Mouse (Mus musculus): ENCODE results near the gene Gm45716. TPM values are rescaled to one million over a fixed set of nuclear protein-coding genes. Genes with fewer than 3 reads are reported as not detected.

Gm45716 gene
- polyA plus RNA-seq, 1 experiment from 2014 or later: 25.0 TPM

DNA sequence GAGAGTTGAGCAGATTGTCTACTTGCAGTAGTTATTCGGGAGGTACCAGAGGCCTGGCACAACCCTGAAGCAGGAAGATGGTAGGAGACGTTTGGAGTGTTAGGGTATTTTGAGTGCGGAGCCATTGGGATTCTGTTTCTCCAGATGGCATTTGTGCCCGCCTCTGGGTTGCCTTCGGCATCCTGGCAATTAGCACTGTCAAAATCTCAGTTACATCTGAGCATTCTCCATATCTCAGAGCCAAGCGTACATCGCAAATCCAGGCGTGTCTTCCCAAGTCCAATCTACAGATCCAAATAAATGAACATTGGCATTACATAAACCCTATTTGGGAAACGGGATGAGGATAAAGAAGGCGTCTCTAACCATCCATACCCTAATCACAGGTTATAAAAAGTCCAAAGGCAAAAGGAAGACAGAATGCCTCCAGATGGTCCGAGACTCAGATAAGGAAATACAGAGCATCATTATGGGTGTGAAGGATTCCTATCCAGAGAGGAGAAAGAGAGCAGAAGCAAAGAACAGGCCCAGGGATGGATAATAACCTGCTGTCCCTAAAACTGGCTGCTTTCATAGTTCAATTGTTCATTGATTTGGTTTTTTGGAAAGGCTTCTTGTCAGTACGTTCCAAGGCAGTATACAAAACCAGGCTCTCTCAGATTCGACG, 11.7 kb upstream of the Gm45716 start:
- H3K4me2 ChIP-seq: no peak overlapping the region

DNA sequence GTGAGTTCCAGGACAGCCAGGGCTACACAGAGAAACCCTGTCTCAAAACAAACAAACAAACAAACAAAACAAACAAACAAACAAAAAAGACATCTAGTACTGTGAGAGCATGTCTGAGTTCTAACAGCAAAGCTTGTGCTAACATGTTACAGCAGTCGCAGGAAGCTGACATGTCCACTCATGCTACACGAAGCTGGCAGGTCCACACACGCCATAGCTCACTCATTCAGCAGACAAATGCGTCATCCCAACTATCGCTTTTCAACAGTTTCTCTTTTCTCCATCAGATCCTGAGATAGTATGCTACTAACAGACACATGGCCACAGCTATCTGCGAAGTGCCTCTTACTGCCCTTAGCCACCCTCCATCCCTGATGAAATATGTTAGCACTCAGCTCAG, 10.1 kb upstream of the Gm45716 start:
- ATAC-seq (ENCODE audit: low read depth): no peak
- no peak overlapping the region for H3K9ac ChIP-seq
- WGBS: 97% methylated on average over 6 of the region's 6 CpGs
- no peaks in the 10 kb centered on the region for H3K4me1 ChIP-seq (replicated peaks)
- no peaks in the 10 kb centered on the region for H3K36me3 ChIP-seq
- H3K27ac ChIP-seq (replicated peaks): no peak overlapping the region
- no peaks in the 10 kb centered on the region for H3K9me3 ChIP-seq
- H3K27me3 ChIP-seq: no peaks in the 10 kb centered on the region
- no peak overlapping the region for H3K4me2 ChIP-seq
- H3K4me3 ChIP-seq: no peak overlapping the region

More for the DNA sequence above, 11.7 kb upstream of the Gm45716 start:
- no peak for ATAC-seq (ENCODE audit: low read depth)
- WGBS: 92% methylated on average over 14 of the region's 14 CpGs
- no peaks in the 10 kb centered on the region for H3K36me3 ChIP-seq
- H3K4me1 ChIP-seq (replicated peaks): no peaks in the 10 kb centered on the region
- H3K27ac ChIP-seq (replicated peaks): no peak overlapping the region
- H3K27me3 ChIP-seq: peaks cover 6% of the 10 kb centered on the region; the same call in 1 of the 2 replicates
- H3K4me3 ChIP-seq: no peak overlapping the region
- H3K9me3 ChIP-seq: no peaks in the 10 kb centered on the region
- H3K9ac ChIP-seq: no peak overlapping the region

- no peak overlapping the region for H3K4me3 ChIP-seq
- H3K4me1 ChIP-seq (replicated peaks): no peaks in the 10 kb centered on the region
- no peak for ATAC-seq (ENCODE audit: low read depth)
- H3K9ac ChIP-seq: no peak overlapping the region
- H3K4me2 ChIP-seq: no peak overlapping the region
- no peaks in the 10 kb centered on the region for H3K9me3 ChIP-seq
- H3K27me3 ChIP-seq: no peaks in the 10 kb centered on the region
- 13% methylated on average over 2 of the region's 2 CpGs for WGBS
- H3K36me3 ChIP-seq: no peaks in the 10 kb centered on the region
- H3K27ac ChIP-seq (replicated peaks): no peak overlapping the region
These were observed 4.1 kb upstream of the Gm45716 start for GRCm38 (mm10) chr11:90183361-90183760.

DNA sequence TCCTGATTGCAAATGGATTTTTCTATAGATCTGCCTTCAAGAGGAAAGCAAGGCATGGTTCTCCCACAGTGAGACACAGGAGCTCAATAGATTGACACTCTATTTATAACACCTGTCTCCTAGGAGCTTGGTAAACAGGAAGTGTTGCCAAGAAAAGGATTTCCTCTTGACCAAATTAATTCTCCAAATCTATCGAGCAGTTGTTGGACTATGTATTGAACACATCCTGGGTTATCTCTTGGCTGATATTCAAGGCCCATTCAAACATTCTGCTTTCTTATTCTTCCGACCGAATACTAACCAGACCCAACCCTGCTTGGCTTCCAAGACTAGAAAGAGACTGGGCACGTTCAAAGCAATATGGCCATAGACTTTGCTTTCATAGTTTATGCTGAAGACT, 2.7 kb upstream of the Gm45716 start:
- Histone ChIP-seq H3K27ac (replicated peaks) (no peak overlapping the region), H3K4me1 (replicated peaks) (no peaks in the 10 kb centered on the region), H3K4me3 (no peak overlapping the region), H3K9ac (no peak overlapping the region), H3K4me2 (no peak overlapping the region), H3K9me3 (no peaks in the 10 kb centered on the region), H3K36me3 (no peaks in the 10 kb centered on the region), H3K27me3 (no peaks in the 10 kb centered on the region)
- no peak for ATAC-seq (ENCODE audit: low read depth)
- WGBS: 87% methylated on average over 4 of the region's 4 CpGs

- Histone ChIP-seq H3K9ac (no peak overlapping the region), H3K9me3 (no peaks in the 10 kb centered on the region), H3K36me3 (no peaks in the 10 kb centered on the region), H3K27me3 (no peaks in the 10 kb centered on the region), H3K4me3 (no peak overlapping the region), H3K4me2 (no peak overlapping the region), H3K4me1 (replicated peaks) (no peaks in the 10 kb centered on the region), H3K27ac (replicated peaks) (no peak overlapping the region)
- no peak for ATAC-seq (ENCODE audit: low read depth)
- 96% methylated on average over 3 of the region's 3 CpGs for WGBS
These were observed 2.7 kb downstream of the Gm45716 start for GRCm38 (mm10) chr11:90190156-90190555.

- WGBS: 75% methylated on average over 1 of the region's 1 CpGs
- no peaks in the 10 kb centered on the region for H3K9me3 ChIP-seq
- no peak overlapping the region for H3K4me2 ChIP-seq
- no peak overlapping the region for H3K4me3 ChIP-seq
- no peak for ATAC-seq (ENCODE audit: low read depth)
- H3K27ac ChIP-seq (replicated peaks): no peak overlapping the region
- H3K36me3 ChIP-seq: no peaks in the 10 kb centered on the region
- H3K4me1 ChIP-seq (replicated peaks): no peaks in the 10 kb centered on the region; the same call in 1 of the 2 replicates
- no peak overlapping the region for H3K9ac ChIP-seq
- H3K27me3 ChIP-seq: no peaks in the 10 kb centered on the region
These were observed 7.5 kb downstream of the Gm45716 start for GRCm38 (mm10) chr11:90194946-90195345.

GRCm38 (mm10) chr11:90195756-90196520, 8.5 kb downstream of the Gm45716 start:
- no peaks in the 10 kb centered on the region for H3K9me3 ChIP-seq
- H3K4me2 ChIP-seq: no peak overlapping the region
- ATAC-seq (ENCODE audit: low read depth): no peak
- H3K27ac ChIP-seq (replicated peaks): no peak overlapping the region
- no peak overlapping the region for H3K4me3 ChIP-seq
- H3K9ac ChIP-seq: no peak overlapping the region
- no peaks in the 10 kb centered on the region; the same call in 1 of the 2 replicates for H3K4me1 ChIP-seq (replicated peaks)
- H3K36me3 ChIP-seq: no peaks in the 10 kb centered on the region
- WGBS: 84% methylated on average over 11 of the region's 11 CpGs
- no peaks in the 10 kb centered on the region for H3K27me3 ChIP-seq

DNA sequence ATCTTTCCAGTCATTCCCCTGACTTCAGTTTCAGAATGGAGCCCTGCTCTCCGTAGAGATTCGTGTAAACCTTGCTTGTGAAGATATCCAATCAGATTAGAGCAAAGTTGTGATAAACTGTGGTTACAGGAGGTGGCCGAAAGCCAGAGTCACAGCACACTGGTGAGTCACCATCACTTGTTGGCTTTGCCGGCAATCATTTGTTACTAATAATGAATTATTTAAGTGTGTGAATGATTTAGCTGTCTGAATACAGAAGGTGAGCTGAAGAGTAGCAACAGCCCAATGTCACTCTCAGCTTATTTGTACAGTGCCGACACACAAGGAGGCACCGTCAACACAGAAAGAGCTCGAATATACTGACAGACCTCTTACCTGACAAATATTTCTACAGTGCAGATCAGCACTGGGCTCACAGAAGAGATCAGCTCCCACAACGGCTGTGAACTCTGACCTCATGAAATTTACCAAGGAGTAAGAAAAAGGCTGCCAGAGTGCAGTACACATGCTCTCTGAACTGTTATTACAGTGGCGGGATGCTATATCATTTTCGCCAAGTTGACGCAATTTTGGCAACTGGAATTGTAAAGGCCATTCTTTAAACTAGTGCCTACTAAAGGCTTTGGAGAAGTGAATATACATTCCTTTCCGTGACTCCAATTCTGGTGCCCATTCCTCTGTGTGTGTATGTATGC, 9.2 kb downstream of the Gm45716 start:
- no peaks in the 10 kb centered on the region for H3K36me3 ChIP-seq
- H3K9ac ChIP-seq: no peak overlapping the region
- no peaks in the 10 kb centered on the region for H3K27me3 ChIP-seq
- ATAC-seq (ENCODE audit: low read depth): no peak
- no peak overlapping the region for H3K4me2 ChIP-seq
- H3K27ac ChIP-seq (replicated peaks): no peak overlapping the region
- 89% methylated on average over 12 of the region's 12 CpGs for WGBS
- no peak overlapping the region for H3K4me3 ChIP-seq
- H3K9me3 ChIP-seq: no peaks in the 10 kb centered on the region
- H3K4me1 ChIP-seq (replicated peaks): no peaks in the 10 kb centered on the region; the same call in 1 of the 2 replicates

DNA sequence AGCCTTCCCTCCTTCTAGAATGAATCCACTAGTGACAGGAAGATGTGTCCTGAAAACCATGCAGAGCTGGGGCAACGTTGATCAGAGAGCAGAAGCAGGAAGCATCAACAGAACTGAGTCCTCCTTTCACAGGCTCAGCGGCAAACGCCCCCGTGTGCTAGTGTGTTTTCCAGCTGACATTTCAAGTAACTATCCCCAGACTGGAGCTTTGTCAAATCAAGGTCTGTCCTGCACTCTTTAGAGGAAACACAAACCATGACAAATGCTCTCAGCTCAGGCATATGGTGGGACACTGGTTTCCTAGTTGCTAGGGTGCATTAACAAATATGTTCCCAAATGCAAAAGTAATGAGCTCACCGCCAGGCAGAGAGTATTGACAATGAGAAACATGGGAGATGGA, 10.6 kb downstream of the Gm45716 start:
- Histone ChIP-seq H3K4me1 (replicated peaks) (no peaks in the 10 kb centered on the region; the same call in 1 of the 2 replicates), H3K4me2 (no peak overlapping the region), H3K4me3 (no peak overlapping the region), H3K9ac (no peak overlapping the region), H3K36me3 (no peaks in the 10 kb centered on the region), H3K27ac (replicated peaks) (no peak overlapping the region), H3K9me3 (no peaks in the 10 kb centered on the region), H3K27me3 (no peaks in the 10 kb centered on the region)
- no peak for ATAC-seq (ENCODE audit: low read depth)
- WGBS: 51% methylated on average over 5 of the region's 5 CpGs

DNA sequence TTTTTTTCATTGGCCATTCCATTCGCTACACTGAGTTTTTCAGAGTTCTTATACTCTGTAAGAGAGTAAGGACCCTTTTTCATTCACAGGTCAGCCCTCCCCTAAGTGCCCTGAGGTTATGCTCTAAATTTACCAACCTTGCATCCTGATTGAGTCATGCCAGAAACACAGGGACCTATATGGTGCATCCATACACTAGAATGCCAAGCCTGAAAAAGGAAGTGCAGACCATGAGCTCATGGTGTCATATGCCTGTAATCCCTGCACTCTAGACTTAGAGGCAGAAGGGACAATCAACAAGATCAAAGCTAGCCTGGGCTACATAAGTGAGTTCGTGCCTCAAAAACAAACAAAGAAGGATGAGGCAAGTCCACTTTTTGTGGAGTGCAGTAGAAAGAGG, 13.3 kb downstream of the Gm45716 start:
- Histone ChIP-seq H3K4me1 (replicated peaks) (no peaks in the 10 kb centered on the region; the same call in 1 of the 2 replicates), H3K27me3 (no peaks in the 10 kb centered on the region), H3K36me3 (no peaks in the 10 kb centered on the region), H3K4me3 (no peak overlapping the region), H3K9ac (no peak overlapping the region), H3K4me2 (no peak overlapping the region), H3K27ac (replicated peaks) (no peak overlapping the region), H3K9me3 (no peaks in the 10 kb centered on the region)
- ATAC-seq (ENCODE audit: low read depth): no peak
- 82% methylated on average over 2 of the region's 2 CpGs for WGBS

DNA sequence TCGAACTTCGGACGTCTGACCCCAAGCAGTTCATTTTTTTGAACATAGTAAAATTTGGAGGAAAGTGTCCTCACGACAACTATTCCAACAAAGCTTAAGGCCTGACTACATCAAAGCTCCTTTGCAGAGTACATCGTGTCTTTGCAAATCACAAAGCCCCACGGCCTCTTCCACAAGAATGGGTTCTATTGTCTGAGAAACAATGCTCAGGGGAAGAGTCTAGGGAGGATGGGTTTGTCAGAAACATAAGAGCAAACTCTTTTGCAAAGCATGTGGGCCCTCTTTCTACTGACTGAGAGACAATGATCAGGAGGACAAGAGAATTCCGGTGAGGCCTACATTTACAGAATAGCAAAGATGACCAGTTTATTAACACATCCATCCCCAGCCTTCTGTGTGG, 26.8 kb downstream of the Gm45716 start:
- no peak overlapping the region for H3K27ac ChIP-seq (replicated peaks)
- no peak overlapping the region for H3K4me3 ChIP-seq
- no peak for ATAC-seq (ENCODE audit: low read depth)
- H3K27me3 ChIP-seq: no peaks in the 10 kb centered on the region
- no peak overlapping the region for H3K9ac ChIP-seq
- H3K36me3 ChIP-seq: no peaks in the 10 kb centered on the region
- no peak overlapping the region for H3K4me2 ChIP-seq
- H3K4me1 ChIP-seq (replicated peaks): no peaks in the 10 kb centered on the region
- H3K9me3 ChIP-seq: no peaks in the 10 kb centered on the region
- 49% methylated on average over 7 of the region's 7 CpGs for WGBS

DNA sequence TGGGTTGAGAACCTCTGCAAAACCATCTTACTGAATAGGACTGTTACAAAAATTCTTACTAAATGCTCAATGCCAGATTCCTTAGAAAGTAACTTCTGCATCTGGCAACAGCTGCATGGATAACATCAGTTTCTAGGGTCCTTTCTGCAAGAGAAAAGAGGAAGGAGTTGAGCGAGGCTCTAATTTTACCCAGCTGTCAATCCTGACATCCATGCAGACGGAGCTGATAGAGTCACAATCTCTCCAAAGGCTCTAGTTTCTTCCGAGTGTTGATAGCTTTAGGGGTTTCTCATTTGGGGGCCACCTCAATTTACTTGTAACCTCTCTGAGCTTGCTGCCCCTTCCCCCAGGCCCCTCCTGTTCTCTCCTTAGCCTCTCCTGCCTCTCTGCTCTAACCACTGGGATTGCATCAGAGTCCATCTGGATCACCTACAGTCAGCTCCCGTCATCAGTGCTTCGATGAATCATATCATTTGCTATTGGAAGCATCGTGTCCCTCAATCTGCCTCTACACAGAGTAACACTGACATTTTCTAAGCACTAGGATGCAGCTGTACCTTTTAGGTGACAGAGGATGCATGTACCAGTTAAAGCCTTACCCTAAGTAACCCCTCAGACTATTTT, 32.7 kb downstream of the Gm45716 start:
- no peak overlapping the region for H3K4me3 ChIP-seq
- no peaks in the 10 kb centered on the region for H3K9me3 ChIP-seq
- WGBS: 82% methylated on average over 6 of the region's 6 CpGs
- no peak for ATAC-seq (ENCODE audit: low read depth)
- no peak overlapping the region for H3K27ac ChIP-seq (replicated peaks)
- H3K27me3 ChIP-seq: no peaks in the 10 kb centered on the region
- H3K4me1 ChIP-seq (replicated peaks): no peaks in the 10 kb centered on the region
- no peak overlapping the region for H3K9ac ChIP-seq
- no peaks in the 10 kb centered on the region for H3K36me3 ChIP-seq
- no peak overlapping the region for H3K4me2 ChIP-seq

Measured in neural tube, embryonic 13.5 days (tissue).